In the genomic region with DNA sequence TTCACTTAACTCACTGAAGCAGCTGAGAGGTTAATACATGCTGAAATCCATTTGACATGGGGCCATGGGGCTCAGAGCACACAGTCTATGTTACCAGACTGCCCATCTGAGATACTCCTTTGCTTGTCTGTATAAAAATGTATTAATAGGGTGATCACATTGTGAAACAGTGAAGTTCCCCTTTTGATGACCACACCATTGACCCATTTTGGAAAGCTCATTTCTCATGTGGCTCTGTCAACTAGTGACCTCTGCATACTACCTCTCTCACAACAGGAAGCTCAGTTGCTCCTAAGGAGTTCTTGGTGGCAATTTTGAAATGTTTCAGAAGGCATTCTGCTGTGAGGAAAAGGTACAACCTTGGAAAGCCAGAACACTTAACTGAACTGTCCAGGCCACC, we compare ENCODE assay signal across 28 mouse cellular contexts. TPM values are rescaled to one million over a fixed set of nuclear protein-coding genes. Genes with fewer than 3 reads are reported as not detected.
DNase-seq lines count a peak whose midpoint lies in the region; ATAC-seq and TF ChIP-seq lines count a peak whose summit lies in the region.
"Had no signal": no experiment of that assay in that cellular context is flagged by ENCODE, and none has a peak within 500 bp of the region (broad histone marks: within the 10 kb centered on the region; RNA-seq: fewer than 3 reads in every experiment).

No protein-coding gene starts in this region.

- intact Hi-C loops in heart, adult 2 months (cut with DNase I), result no loop called here

- H3K36me3 ChIP-seq in MEL (ENCODE audit: control insufficient read depth in 1 of 2, insufficient read depth in 2 of 2, low read length in 2 of 2), result no peaks in the 10 kb centered on the region
- no peaks in the 10 kb centered on the region for H3K36me3 ChIP-seq in heart, adult 2 months (ENCODE audit: control insufficient read depth, insufficient read depth, low read length)
- H3K36me3 ChIP-seq: embryonic facial prominence, embryonic 10.5 days; embryonic facial prominence, embryonic 13.5 days; forebrain, embryonic 12.5 days; forebrain, embryonic 15.5 days; heart, embryonic 12.5 days; heart, embryonic 15.5 days; hindbrain, embryonic 12.5 days; hindbrain, embryonic 15.5 days had no signal

- TF ChIP-seq RAD21 in MEL (IDR thresholded peaks at IDR 0.05; ENCODE audit: low read depth, low read length), result no peak

- TF ChIP-seq CTCF in MEL (IDR thresholded peaks at IDR 0.05 in 2 of 3, conservative IDR thresholded peaks at IDR 0.05 in 1 of 3; ENCODE audit: control insufficient read depth in 1 of 3, insufficient read depth in 1 of 3, low read depth in 2 of 3, low read length in 3 of 3, poor library complexity in 1 of 3, severe bottlenecking in 1 of 3), result no peak
- no peak for TF ChIP-seq CTCF in heart, adult 2 months (IDR thresholded peaks at IDR 0.05)

- no peak for TF ChIP-seq POLR2A in MEL (IDR thresholded peaks at IDR 0.05; ENCODE audit: control insufficient read depth in 1 of 2, insufficient read depth in 1 of 2, low read depth in 1 of 2, low read length in 2 of 2, poor library complexity in 1 of 2)
- no peak for TF ChIP-seq POLR2A in heart, adult 2 months (IDR thresholded peaks at IDR 0.05; ENCODE audit: insufficient read depth, low read depth, low read length)

- no peaks in the 10 kb centered on the region for H3K4me1 ChIP-seq in MEL (ENCODE audit: control insufficient read depth in 1 of 2, insufficient read depth in 2 of 2, low read length in 2 of 2)
- no peaks in the 10 kb centered on the region for H3K4me1 ChIP-seq in heart, adult 2 months (ENCODE audit: control insufficient read depth, insufficient read depth, low read length)
- H3K4me1 ChIP-seq: embryonic facial prominence, embryonic 10.5 days; embryonic facial prominence, embryonic 13.5 days; forebrain, embryonic 12.5 days; forebrain, embryonic 15.5 days; heart, embryonic 12.5 days; heart, embryonic 15.5 days; hindbrain, embryonic 12.5 days; hindbrain, embryonic 15.5 days had no signal

- H3K9me3 ChIP-seq in MEL (replicated peaks; ENCODE audit: insufficient read depth, low read length), result no peaks in the 10 kb centered on the region
- H3K9me3 ChIP-seq: embryonic facial prominence, embryonic 10.5 days; embryonic facial prominence, embryonic 13.5 days; forebrain, embryonic 12.5 days; forebrain, embryonic 15.5 days; heart, embryonic 12.5 days; heart, embryonic 15.5 days; hindbrain, embryonic 12.5 days; hindbrain, embryonic 15.5 days had no signal

- DNase-seq in 416B (ENCODE audit: low read depth), result peak; percentile 18
- peak; percentile 0 for DNase-seq in MEL (ENCODE audit: low read depth, low spot score)
- no peak for DNase-seq in heart, adult 2 months
- no peak for DNase-seq in cerebellum, adult 11 months
- no peak for DNase-seq in spleen, adult 12 weeks (ENCODE audit: low spot score)
- DNase-seq: adrenal gland, postnatal 10 days; adrenal gland, postnatal 36 days; cerebellum, adult 2 months; cerebellum, adult 9-11 months; cerebellum, postnatal 25 days; embryo, embryonic 11 days; gastrocnemius, postnatal 10 days; gastrocnemius, postnatal 36 days; heart, adult 11 months; heart, postnatal 10 days; heart, postnatal 36 days had no signal

- ATAC-seq in hematopoietic stem cell, adult 5-6 weeks (replicated peaks in 1 of 2; ENCODE audit: insufficient read depth in 1 of 2, low FRiP score in 2 of 2, low TSS enrichment in 1 of 2, low read depth in 1 of 2, poor library complexity in 2 of 2, severe bottlenecking in 2 of 2), result peak; percentile 42 to 53; a peak in 2 of 4 replicates
- ATAC-seq in monocyte, adult 5-6 weeks (replicated peaks; ENCODE audit: insufficient number of reproducible peaks, low FRiP score, low TSS enrichment, poor library complexity, severe bottlenecking), result 0 out of 2 replicates have a peak, but pooled peaks have one; percentile 56
- ATAC-seq: Patski had no signal

- no peak overlapping the region for H3K27ac ChIP-seq in MEL (ENCODE audit: control insufficient read depth, low read depth, low read length)
- H3K27ac ChIP-seq in heart, adult 2 months, result no peak overlapping the region
- H3K27ac ChIP-seq: embryonic facial prominence, embryonic 10.5 days; embryonic facial prominence, embryonic 13.5 days; forebrain, embryonic 12.5 days; forebrain, embryonic 15.5 days; heart, embryonic 15.5 days; hindbrain, embryonic 12.5 days; hindbrain, embryonic 15.5 days had no signal

- no peak for TF ChIP-seq EP300 in MEL (IDR thresholded peaks at IDR 0.05; ENCODE audit: low read depth in 1 of 2, low read length in 2 of 2)
- TF ChIP-seq EP300 in heart, adult 2 months (IDR thresholded peaks at IDR 0.05; ENCODE audit: insufficient read depth, low read depth, low read length), result no peak

- no peak overlapping the region for H3K9ac ChIP-seq in MEL (ENCODE audit: control insufficient read depth, low read depth, low read length, poor library complexity, severe bottlenecking)
- no peak overlapping the region for H3K9ac ChIP-seq in heart, adult 2 months (ENCODE audit: low read depth, low read length)
- H3K9ac ChIP-seq: embryonic facial prominence, embryonic 13.5 days; forebrain, embryonic 12.5 days; forebrain, embryonic 15.5 days; heart, embryonic 12.5 days; heart, embryonic 15.5 days; hindbrain, embryonic 12.5 days; hindbrain, embryonic 15.5 days had no signal

- no peak overlapping the region for H3K4me3 ChIP-seq in MEL (ENCODE audit: control insufficient read depth in 1 of 2, insufficient read depth in 1 of 2, low read depth in 2 of 2, low read length in 2 of 2)
- no peak overlapping the region for H3K4me3 ChIP-seq in heart, adult 2 months
- H3K4me3 ChIP-seq: embryonic facial prominence, embryonic 10.5 days; embryonic facial prominence, embryonic 13.5 days; erythroblast, embryonic 14.5 days; forebrain, embryonic 12.5 days; forebrain, embryonic 15.5 days; heart, embryonic 12.5 days; heart, embryonic 15.5 days; hindbrain, embryonic 12.5 days; hindbrain, embryonic 15.5 days had no signal

- peaks cover 0 to 4% of the 10 kb centered on the region in 2 experiments; a peak in 1 of 4 replicates for H3K27me3 ChIP-seq in MEL (ENCODE audit: control insufficient read depth in 1 of 2, insufficient read depth in 2 of 2, low read length in 2 of 2)
- H3K27me3 ChIP-seq in heart, adult 2 months (ENCODE audit: control insufficient read depth, insufficient read depth, low read length), result no peaks in the 10 kb centered on the region
- H3K27me3 ChIP-seq: embryonic facial prominence, embryonic 13.5 days; forebrain, embryonic 15.5 days; heart, embryonic 12.5 days; heart, embryonic 15.5 days; hindbrain, embryonic 15.5 days had no signal

- H3K79me2 ChIP-seq in MEL (ENCODE audit: control insufficient read depth, insufficient read depth, low read length, poor library complexity), result no peaks in the 10 kb centered on the region
- no peaks in the 10 kb centered on the region for H3K79me2 ChIP-seq in heart, adult 2 months (replicated peaks; ENCODE audit: control insufficient read depth, insufficient read depth, low read length)

TF ChIP-seq in MEL, 35 proteins besides CTCF, POLR2A, EP300 and RAD21:
- no peak for TF ChIP-seq SMC3 (IDR thresholded peaks at IDR 0.05; ENCODE audit: low read depth, low read length)
- no peak for TF ChIP-seq USF2 (IDR thresholded peaks at IDR 0.05; ENCODE audit: borderline replicate concordance in 1 of 2, insufficient read depth in 1 of 2, low read depth in 1 of 2, low read length in 2 of 2)
- no peak for TF ChIP-seq CHD1 (IDR thresholded peaks at IDR 0.05; ENCODE audit: low read depth, low read length)
- TF ChIP-seq GABPA (IDR thresholded peaks at IDR 0.05; ENCODE audit: low read depth, low read length), result no peak
- TF ChIP-seq SIN3A (IDR thresholded peaks at IDR 0.05; ENCODE audit: low read length), result no peak

RNA-seq across cellular contexts. Expression of gene Prps2, which starts 52.3 kb away (rescaled TPM):
- total RNA-seq in MEL (2012; rRNA removed), result not detected in 2 replicates
- not detected for polyA plus RNA-seq in MEL (2012; ENCODE audit: insufficient read depth in 1 of 2, insufficient read length in 2 of 2, low read depth in 1 of 2, low replicate concordance in 2 of 2, missing spikeins in 1 of 2)
- 53.2 and 71.5 TPM in 2 replicates for total RNA-seq in hematopoietic stem cell, adult 5-6 weeks (2017)
- total RNA-seq in monocyte, adult 5-6 weeks (2017), result 18.4 to 30.6 TPM (median 19.4 TPM) in 3 replicates
- 10 to 100 TPM; 12.5 to 13.6 TPM for total RNA-seq in heart, adult 2 months (2021)
- 4.6 and 7.1 TPM in 2 replicates for polyA plus RNA-seq in heart, adult 2 months (2012; rRNA removed)

Comparison
In these comparisons a context has a peak if more than half of its experiments do, and no peak if none do; other contexts are left out.
1. DNase-seq: peak in 416B (single experiment) and MEL (single experiment); none in heart, adult 2 months (0 of 2), cerebellum, adult 11 months (single experiment) and spleen, adult 12 weeks (single experiment).
2. RNA of gene Prps2, which starts 52.3 kb away (total RNA-seq): 53.2 to 71.5 TPM in hematopoietic stem cell, adult 5-6 weeks, 18.4 to 30.6 TPM in monocyte, adult 5-6 weeks and 12.5 to 13.6 TPM in heart, adult 2 months; not detected in MEL; every median in the first group is over 10 times any median in the second.